Mouse (Mus musculus): ENCODE data around the gene Gm10378.
"Not testable (repeated sequence)": the region's sequence is repeated elsewhere in the genome, so short reads cannot be mapped to it uniquely, and the experiment has no call there.

The Gm10378 gene

DNA sequence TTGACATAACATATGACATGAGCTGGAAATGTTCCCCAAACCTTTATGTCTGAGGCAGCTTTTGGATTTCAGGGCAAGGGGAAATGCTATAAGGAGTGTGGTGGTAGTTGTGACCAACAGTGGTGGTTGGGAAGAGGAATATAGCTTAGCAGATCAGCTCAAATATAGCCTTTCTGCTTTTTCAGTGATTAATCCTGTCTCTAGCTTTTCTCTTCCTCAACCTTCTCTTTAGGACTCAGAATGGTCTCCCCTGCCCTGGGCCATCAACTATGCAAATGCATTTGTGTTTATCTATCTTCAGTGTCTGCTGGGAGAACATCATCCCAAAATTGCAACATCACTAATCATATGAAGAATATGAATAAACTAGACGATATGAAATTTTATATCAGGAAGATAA, at the start of gene Gm10378:
Gene Gm10378, plus strand, starts transcription at position 301 of the 400 bp plus-strand sequence.
- not testable (repeated sequence) for DNase-seq

DNA sequence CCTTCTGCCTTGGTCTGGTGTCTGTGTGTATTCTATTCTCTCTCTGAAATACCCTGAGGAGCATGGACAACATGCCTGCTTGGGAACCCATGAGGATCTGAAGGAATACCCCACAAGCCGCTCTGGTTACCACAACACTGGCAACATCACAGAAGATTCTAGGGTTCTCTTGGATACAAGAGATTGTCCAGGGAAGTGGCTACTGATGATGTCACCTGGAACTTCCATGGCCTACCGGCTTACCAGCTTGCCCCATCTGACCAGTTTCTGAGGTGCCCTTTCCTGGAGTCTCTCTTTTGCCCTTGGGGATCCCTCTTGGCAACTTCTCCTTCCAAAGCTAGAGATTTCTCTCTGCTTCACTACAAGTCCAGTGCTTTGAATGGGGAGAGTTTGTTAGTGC, 13.9 kb upstream of the Gm10378 start, which contains the start of gene Gm3633:
Gene Gm3633, minus strand, starts transcription at position 101 of the 400 bp plus-strand sequence.
- DNase-seq: not testable (repeated sequence)

Measured in B cell, adult 2 months (primary cell).